Mouse (Mus musculus): Measurements from ENCODE around the gene Cyp4f13. TPM values are rescaled to one million over a fixed set of nuclear protein-coding genes. Genes with fewer than 3 reads are reported as not detected.

Cyp4f13 gene
- polyA plus RNA-seq, 1 experiment from 2014 or later = 10.9 TPM

Other genes with a start within 250 kb of the Cyp4f13 start
- 43.7 and 46.1 TPM in 2 replicates for gene Zfp871, start 159.1 kb downstream of the Cyp4f13 start, polyA plus RNA-seq (2015; fragmentation: Nextera tagmentation; extraction: Ambion mirVana)
- gene Zfp811, start 137.5 kb downstream of the Cyp4f13 start, polyA plus RNA-seq (2015; fragmentation: Nextera tagmentation; extraction: Ambion mirVana) = 63.9 and 71.5 TPM in 2 replicates
- gene Zfp799, start 117.1 kb downstream of the Cyp4f13 start, polyA plus RNA-seq (2015; fragmentation: Nextera tagmentation; extraction: Ambion mirVana) = 20.1 and 22.2 TPM in 2 replicates
- gene Zfp870, start 55.8 kb downstream of the Cyp4f13 start, polyA plus RNA-seq (2015; fragmentation: Nextera tagmentation; extraction: Ambion mirVana) = 7.4 and 7.8 TPM in 2 replicates
- not detected in 2 replicates for gene Cyp4f14, start 30.1 kb downstream of the Cyp4f13 start, polyA plus RNA-seq (2015; fragmentation: Nextera tagmentation; extraction: Ambion mirVana)
- gene Zfp472, start 18.4 kb upstream of the Cyp4f13 start, polyA plus RNA-seq (2015; fragmentation: Nextera tagmentation; extraction: Ambion mirVana) = 8.5 and 8.8 TPM in 2 replicates
- gene Zfp952, start 45.7 kb upstream of the Cyp4f13 start, polyA plus RNA-seq (2015; fragmentation: Nextera tagmentation; extraction: Ambion mirVana) = 19.8 and 22.7 TPM in 2 replicates
- 25.5 and 26.5 TPM in 2 replicates for gene Zfp763, start 86.0 kb upstream of the Cyp4f13 start, polyA plus RNA-seq (2015; fragmentation: Nextera tagmentation; extraction: Ambion mirVana)
- gene 4921501E09Rik, start 120.7 kb upstream of the Cyp4f13 start, polyA plus RNA-seq (2015; fragmentation: Nextera tagmentation; extraction: Ambion mirVana) = not detected in 2 replicates
- gene Zfp563, start 141.9 kb upstream of the Cyp4f13 start, polyA plus RNA-seq (2015; fragmentation: Nextera tagmentation; extraction: Ambion mirVana) = 21.4 and 23.8 TPM in 2 replicates
- gene Morc2b, start 192.3 kb upstream of the Cyp4f13 start, polyA plus RNA-seq (2015; fragmentation: Nextera tagmentation; extraction: Ambion mirVana) = 0.63 and 0.77 TPM in 2 replicates
- gene Olfr55, start 221.0 kb upstream of the Cyp4f13 start, polyA plus RNA-seq (2015; fragmentation: Nextera tagmentation; extraction: Ambion mirVana) = 0.04 and 0.06 TPM in 2 replicates
- not detected in 2 replicates for gene Olfr239, start 243.9 kb upstream of the Cyp4f13 start, polyA plus RNA-seq (2015; fragmentation: Nextera tagmentation; extraction: Ambion mirVana)

Data from hindbrain, embryonic 13.5 days (tissue).